Mouse (Mus musculus): ENCODE data around the gene Hmgcs2.

GRCm38 (mm10) chr3:98280933-98281678 is 871 bp downstream of the Hmgcs2 start:
- TF ChIP-seq CTCF (conservative IDR thresholded peaks at IDR 0.05 in 1 of 2, IDR thresholded peaks at IDR 0.05 in 1 of 2; ENCODE audit: low read depth in 2 of 2, low read length in 2 of 2) (peak; percentile 78 to 84), POLR2A (IDR thresholded peaks at IDR 0.05; ENCODE audit: low read depth, low read length) (no peak), KAT2A (IDR thresholded peaks at IDR 0.05; ENCODE audit: insufficient replicate concordance, low read length) (no peak), HCFC1 (IDR thresholded peaks at IDR 0.05; ENCODE audit: low read depth, low read length) (no peak), E2F4 (IDR thresholded peaks at IDR 0.05; ENCODE audit: insufficient replicate concordance, low read depth, low read length) (no peak), ZNF384 (IDR thresholded peaks at IDR 0.05; ENCODE audit: low read depth, low read length) (no peak), PAX5 (IDR thresholded peaks at IDR 0.05; ENCODE audit: low read length) (no peak), MAZ (IDR thresholded peaks at IDR 0.05; ENCODE audit: low read depth, low read length) (no peak), TCF12 (IDR thresholded peaks at IDR 0.05; ENCODE audit: low read depth, low read length) (0 out of 2 replicates have a peak, but pooled peaks have one; percentile 21), ZMIZ1 (IDR thresholded peaks at IDR 0.05; ENCODE audit: low read depth, low read length) (no peak)

Data from CH12.LX (cell line).